Mouse (Mus musculus) c-Kit-negative CD71-positive TER-119-positive erythroid progenitor cells, embryonic 14.5 days (primary cell): ENCODE measurements around the gene Apob.

Experiments used
- DNase-seq: peaks from one replicate; pipeline ENCODE4 v3.0.0-alpha.2; 2013; ENCODE audit warnings: low read depth, low spot score

The Apob gene

DNA sequence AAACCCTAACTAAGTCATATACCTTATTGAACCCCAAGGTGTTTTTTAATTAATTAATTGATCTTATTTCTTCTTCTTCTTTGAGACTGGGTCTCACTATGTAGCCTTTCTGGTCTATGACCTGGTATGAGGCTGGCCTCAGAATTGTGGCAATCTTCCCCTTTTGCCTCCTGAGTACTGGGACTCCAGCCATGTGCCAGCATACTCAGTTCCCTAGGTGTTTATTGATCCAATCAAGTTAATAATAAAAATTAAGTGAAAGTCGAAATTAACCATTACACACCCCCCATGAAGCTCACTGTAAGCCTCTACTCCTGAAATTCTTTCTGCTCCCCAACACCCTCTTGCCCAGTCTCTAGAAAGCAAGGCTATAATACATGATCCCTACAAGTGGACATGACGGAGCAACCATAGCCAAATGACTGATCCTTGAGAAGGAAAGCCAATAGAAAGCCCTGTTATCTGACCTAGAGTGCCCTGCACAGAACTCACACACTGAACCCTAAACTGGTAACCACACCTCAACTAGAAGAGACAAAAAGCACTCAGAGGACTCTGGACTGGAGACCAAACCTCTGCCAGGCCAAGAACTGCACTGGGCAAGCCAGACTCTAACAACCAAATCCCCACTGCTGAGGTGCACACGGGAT is 60.8 kb downstream of the Apob start:
- DNase-seq = no peak

GRCm38 (mm10) chr12:8042626-8043394 is 65.4 kb downstream of the Apob start:
- DNase-seq = no peak

DNA sequence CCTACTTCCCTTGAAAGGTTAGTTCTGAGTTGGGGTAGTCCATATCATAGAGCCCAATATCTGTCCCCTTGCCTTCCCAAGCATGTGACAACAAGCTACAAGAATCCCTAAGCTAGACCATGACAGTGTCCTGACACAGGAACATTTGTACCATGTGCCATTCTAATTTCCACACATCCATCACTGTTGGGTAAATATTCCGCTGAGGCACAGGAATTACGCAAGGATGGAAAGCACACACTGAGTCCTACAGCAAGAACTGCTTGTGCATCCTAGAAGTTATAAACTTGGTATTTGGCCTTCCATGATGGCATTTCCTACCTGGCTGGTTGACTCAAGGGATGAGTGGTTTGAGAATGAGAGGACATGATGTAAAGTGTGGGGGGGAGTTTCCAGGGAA is 69.6 kb downstream of the Apob start:
- DNase-seq = no peak

- DNase-seq = no peak
Observed at GRCm38 (mm10) chr12:8047789-8048309, 70.4 kb downstream of the Apob start.

DNA sequence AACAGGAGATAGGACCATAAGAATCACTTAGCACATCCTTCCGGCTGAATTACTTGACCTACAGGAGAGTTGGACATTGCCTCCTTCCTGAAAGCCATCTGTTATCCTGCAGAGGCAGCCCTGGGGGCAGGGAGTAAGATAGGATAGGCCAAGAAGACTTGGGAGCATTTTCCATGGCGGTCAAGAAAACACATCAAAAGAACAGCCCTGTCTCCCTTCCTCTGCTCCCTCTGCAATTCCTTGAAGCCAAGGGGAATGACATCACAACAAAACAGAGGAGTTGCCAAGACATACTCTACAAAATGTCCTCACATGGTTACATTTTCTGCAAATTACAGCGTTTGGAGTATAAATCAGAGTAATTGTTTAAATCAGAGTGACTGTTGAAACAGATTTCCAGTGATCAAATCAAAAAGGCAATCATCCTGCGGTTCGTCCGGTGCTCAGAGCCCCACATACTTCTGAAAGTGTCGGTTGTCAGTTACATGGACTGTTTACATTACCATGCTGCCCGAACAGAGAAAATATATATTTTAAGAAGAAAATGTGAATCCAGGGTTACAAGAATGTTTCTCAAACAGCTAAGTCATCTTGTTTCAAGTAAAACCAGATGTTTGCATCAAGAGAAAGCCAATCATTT is 78.7 kb downstream of the Apob start:
- DNase-seq = no peak

DNA sequence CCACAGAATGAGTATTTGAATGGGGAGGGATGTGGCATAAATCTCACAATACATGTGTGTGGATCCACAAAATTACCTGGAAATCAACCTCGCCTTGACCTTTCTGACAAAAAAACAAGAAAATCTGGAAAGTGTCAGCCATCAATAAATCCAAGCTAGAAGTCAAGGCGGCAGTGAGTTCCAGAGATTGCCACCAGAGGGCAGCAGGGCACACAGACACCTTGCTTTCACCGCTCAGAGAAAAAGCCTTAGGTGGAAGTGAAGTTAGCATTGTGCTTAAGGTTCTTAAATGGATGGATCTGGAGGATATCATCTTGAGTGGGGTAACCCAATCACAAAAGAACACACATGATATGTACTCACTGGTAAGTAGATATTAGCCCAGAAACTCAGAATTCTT is 82.1 kb downstream of the Apob start:
- no peak for DNase-seq

GRCm38 (mm10) chr12:8063363-8064065 is 86.1 kb downstream of the Apob start:
- no peak for DNase-seq
